Mouse (Mus musculus) testis, postnatal 10 days (tissue): Measurements from ENCODE around the gene Ngly1.
"Not testable (repeated sequence)": the region's sequence is repeated elsewhere in the genome, so short reads cannot be mapped to it uniquely, and the experiment has no call there.

ENCODE experiments used
- DNase-seq: peaks from one replicate; pipeline ENCODE4 v3.0.0; 2021; ENCODE audit warnings: low spot score

Gene Ngly1

GRCm38 (mm10) chr14:16260541-16260940, 11.5 kb downstream of the Ngly1 start:
- DNase-seq: no peak

GRCm38 (mm10) chr14:16261869-16262268, 12.8 kb downstream of the Ngly1 start:
- no peak for DNase-seq

GRCm38 (mm10) chr14:16267028-16267427, 17.9 kb downstream of the Ngly1 start:
- no peak for DNase-seq

GRCm38 (mm10) chr14:16269776-16270175, 20.7 kb downstream of the Ngly1 start:
- no peak for DNase-seq

GRCm38 (mm10) chr14:16273677-16274076, 24.6 kb downstream of the Ngly1 start:
- DNase-seq: no peak

GRCm38 (mm10) chr14:16279196-16279595, 30.1 kb downstream of the Ngly1 start:
- no peak for DNase-seq

GRCm38 (mm10) chr14:16283966-16284365, 34.9 kb downstream of the Ngly1 start:
- DNase-seq: no peak

GRCm38 (mm10) chr14:16292371-16292770, 43.3 kb downstream of the Ngly1 start:
- no peak for DNase-seq

GRCm38 (mm10) chr14:16293015-16293414, 43.9 kb downstream of the Ngly1 start:
- DNase-seq: no peak

- DNase-seq: no peak
Observed at GRCm38 (mm10) chr14:16293921-16294320, 44.8 kb downstream of the Ngly1 start.

GRCm38 (mm10) chr14:16296816-16297468, 47.9 kb downstream of the Ngly1 start:
- DNase-seq: no peak

- DNase-seq: no peak
Observed at GRCm38 (mm10) chr14:16301735-16302134, 52.7 kb downstream of the Ngly1 start.

GRCm38 (mm10) chr14:16302688-16303087, 53.6 kb downstream of the Ngly1 start:
- no peak for DNase-seq

- DNase-seq: no peak
Observed at GRCm38 (mm10) chr14:16310791-16311190, 61.7 kb downstream of the Ngly1 start.

GRCm38 (mm10) chr14:16312599-16312998, 63.5 kb downstream of the Ngly1 start:
- DNase-seq: no peak

GRCm38 (mm10) chr14:16313073-16313472, 64.0 kb downstream of the Ngly1 start:
- not testable (repeated sequence) for DNase-seq

GRCm38 (mm10) chr14:16313936-16314521, 64.9 kb downstream of the Ngly1 start:
- no peak for DNase-seq

GRCm38 (mm10) chr14:16314842-16315241, 65.8 kb downstream of the Ngly1 start:
- DNase-seq: no peak

GRCm38 (mm10) chr14:16316715-16317114, 67.6 kb downstream of the Ngly1 start:
- DNase-seq: no peak

GRCm38 (mm10) chr14:16319818-16320217, 70.7 kb downstream of the Ngly1 start:
- no peak for DNase-seq

GRCm38 (mm10) chr14:16324394-16324793, 75.3 kb downstream of the Ngly1 start:
- no peak for DNase-seq

GRCm38 (mm10) chr14:16325208-16325607, 76.1 kb downstream of the Ngly1 start:
- DNase-seq: no peak

GRCm38 (mm10) chr14:16328531-16328930, 79.5 kb downstream of the Ngly1 start:
- DNase-seq: peak; percentile 57

GRCm38 (mm10) chr14:16328959-16329480, 79.9 kb downstream of the Ngly1 start:
- DNase-seq: no peak
